Mouse (Mus musculus) thymus, postnatal 10 days (tissue): ENCODE measurements around the gene Sorbs2.
"Not testable (repeated sequence)": the region's sequence is repeated elsewhere in the genome, so short reads cannot be mapped to it uniquely, and the experiment has no call there.

Source experiments
- DNase-seq, 2 experiments: peaks; one replicate each; pipeline ENCODE4 v3.0.0; 2021; ENCODE audit warnings: low spot score in 2 of 2

Gene Sorbs2

DNA sequence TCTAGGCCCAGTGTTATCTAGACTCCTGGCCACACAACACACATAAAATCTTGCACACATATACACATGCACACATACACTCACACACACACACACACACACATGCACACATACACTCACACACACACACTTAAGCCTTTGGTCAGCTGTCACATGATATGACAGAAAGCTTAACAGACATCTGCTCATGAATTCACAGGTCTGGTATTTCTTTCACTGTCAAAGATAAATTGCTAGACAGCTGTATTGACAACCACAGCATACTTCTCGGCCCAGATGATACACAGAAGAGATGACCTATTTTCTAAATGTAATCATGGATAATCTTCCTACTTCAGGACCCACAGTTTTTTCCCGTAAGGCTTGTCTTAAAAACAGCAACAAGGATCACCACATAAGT, 326.3 kb downstream of the Sorbs2 start:
- DNase-seq: no peak

DNA sequence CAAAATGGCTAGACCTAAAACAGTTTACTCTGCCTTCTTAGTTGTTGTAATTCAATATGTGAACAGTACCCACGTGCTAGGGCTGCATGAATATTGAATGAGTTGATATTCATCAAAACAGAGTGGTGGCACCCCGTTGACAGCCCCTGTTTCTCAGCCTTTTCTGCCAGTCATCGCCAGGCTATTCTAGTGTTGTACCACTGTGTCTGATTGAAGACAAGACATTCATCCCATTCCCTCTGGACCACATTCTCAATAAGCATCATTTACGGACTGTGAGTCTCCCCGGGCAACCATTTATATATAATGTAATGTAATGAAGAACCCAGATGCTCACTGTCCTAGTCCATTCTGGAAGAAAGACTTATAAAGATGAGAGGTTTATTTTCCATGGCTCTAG, 335.7 kb downstream of the Sorbs2 start:
- no peak for DNase-seq

DNA sequence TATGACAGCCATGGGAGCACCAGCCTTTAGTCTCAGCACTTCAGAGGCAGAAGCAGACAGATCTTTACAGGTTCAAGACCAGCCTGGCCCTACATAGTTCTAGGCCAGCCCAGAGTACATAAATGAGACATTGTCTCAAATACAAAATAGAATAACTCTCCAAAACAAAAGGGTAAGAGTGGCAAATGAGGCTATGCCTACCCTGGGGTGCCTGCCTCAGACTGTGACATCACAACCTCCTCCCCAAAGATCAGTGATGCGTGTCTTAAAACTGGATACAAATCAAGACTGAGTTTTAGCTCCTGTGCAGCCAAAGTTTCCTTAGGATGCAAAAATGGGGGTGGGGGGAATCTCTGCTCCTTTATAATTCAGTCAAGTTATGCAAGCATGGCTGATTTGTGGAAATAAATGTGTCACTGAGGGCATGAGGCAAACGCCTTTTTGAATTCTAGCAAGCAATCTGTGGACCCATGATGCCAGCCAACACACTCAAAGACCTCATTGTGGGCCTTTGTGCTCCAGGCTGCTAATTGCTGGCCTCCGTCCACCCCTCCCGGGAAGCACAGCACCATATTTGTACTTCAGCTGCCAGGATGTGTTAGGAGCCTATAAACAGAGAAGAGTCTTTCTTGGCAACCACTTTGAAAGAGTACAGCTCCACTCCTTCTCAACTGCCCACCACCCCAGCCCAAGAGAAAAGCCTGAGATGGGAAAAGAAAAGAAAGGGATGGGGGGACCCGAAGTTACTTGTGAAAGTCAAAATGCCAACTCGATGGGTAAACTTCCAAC, 336.7 kb downstream of the Sorbs2 start:
- DNase-seq: no peak

DNA sequence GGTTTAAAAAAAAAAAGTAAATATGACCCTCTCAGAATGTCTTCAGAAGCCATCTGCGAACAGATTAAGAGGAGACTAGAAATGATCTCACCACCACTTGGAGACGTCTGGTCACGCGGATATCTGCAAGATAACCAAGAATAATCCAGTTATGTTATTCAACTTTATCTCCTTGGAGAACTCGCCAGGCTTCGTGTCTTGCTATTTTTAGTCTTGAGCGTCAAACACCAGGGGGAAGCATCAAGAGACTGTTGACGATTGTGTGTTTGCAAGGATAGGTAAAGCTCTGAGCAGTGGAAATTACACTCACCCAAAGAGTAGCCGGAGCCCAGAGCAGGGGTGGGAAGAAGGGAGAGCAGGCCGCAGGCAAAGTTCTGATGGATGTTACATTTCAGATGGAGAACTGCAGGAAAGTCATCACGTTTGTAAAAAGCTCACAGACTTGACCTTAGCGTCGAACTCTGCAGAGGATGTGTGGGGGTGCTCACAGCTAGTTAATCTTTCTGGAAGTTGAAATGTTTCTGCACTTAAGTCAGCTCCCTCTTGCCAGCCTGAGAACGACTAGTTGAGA, 337.4 kb downstream of the Sorbs2 start:
- DNase-seq: no peak

DNA sequence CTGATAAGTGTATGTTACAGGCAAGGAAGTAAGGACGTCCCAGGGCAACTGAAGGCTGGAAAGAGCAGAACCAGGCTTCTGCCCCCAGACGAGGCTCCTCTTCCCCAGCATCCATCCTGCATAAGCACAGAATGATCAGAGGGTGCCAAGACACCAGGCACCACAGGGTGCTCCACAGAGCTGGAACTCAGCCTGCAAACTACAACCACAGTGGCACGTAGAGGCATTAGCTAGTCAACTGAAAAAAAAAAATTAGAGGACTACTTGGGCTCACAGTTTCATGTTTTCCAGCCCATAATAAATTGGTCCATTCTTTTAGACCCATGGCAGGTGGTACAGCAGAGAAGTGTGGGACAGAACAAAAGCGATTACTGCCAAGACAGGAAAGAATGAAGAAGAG, 338.3 kb downstream of the Sorbs2 start:
- no peak for DNase-seq

DNA sequence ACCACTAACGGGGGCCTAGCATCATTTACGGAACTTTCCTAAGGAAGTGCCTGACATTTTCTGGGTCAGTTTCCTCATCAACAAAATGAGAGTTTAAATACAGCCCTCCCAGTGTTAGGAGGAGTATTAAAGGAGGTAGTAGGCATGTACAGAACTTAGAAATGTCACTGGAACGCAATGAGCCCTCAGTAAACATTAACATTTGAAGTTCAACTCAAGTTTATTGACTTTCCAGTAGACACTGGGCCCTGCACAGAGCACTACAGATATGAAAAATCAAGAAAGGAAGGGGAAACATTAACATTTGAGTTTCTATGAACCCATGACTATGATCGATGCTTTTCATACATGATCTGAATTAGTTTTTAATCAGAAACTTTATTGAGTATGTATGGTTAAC, 347.5 kb downstream of the Sorbs2 start:
- no peak for DNase-seq

DNA sequence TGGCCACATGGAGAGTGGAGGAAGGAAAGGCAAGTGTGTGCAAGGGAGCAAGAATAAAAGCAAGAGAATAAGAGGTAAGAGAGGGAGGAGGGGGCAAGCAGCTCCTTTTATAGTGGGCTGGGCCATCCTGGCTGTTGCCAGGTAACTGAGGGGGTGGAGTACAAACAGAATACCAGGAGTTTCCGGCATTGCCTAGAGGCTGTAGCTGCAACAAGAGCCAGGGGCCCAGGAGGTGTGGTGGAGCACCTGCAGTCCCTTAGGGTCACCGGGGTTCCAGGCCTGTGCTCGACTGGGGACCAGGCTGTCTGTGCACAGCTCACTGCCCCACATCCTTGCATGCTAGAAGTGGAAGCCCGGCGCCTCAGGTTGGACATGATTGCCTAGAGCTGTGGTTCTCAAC, 350.1 kb downstream of the Sorbs2 start:
- no peak for DNase-seq

DNA sequence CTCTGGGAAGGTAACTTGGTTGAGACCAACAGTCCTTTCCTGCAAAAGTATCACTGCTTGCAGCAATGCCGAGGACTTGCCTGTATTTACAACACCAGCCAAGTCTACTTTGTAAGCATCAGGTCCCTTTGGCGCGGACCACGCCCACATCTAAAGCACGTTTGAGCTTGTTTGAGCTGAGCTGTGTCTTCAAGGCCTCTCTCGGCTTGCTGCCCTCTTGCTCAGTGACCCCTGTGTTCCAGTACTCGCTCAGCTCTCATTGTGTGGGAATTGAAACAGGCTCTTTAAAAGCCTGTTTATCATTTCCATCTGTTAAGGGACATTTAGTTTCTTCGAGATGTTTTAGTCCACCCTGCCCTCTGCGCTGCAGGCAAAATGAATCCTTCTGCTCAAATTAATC, 350.8 kb downstream of the Sorbs2 start:
- DNase-seq: no peak

DNA sequence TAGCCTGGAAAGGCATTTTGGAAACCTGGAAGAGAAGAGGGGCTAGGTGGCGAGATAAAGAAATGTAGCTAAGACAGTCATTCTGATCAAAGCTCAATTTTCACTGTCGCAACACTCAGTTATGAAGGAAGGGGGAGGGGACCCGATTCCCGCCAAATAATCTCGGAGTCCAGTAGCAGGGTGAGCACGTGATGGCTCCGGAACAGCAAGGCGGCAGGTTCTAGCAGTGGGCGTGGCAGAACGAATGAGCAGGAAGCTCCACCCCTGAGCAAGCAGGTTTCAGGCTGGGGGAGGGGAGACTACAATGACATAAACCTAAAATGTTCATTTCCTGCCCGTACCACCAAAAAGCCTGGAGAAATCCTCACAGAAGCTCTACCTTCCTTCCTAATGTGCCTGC, 364.0 kb downstream of the Sorbs2 start:
- DNase-seq: not testable (repeated sequence)

DNA sequence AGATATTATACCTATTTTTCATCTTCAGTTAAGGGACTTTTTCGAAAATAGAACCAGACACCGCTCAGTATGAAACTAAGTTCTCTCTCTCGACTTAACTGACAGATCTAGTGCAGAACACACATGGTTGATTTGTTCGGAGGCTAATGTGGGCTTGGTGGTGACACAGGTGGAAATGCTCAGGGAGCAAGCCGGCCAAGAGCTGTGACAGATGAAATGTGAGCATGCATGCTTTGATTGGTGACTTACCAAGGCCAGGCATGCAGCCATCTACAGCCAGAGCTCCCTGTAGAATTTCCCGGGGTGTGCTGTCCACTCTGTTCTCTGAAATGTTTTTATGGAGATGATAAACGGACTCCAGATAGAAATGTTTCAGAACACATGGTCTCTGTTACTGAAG, 364.5 kb downstream of the Sorbs2 start:
- DNase-seq: no peak

DNA sequence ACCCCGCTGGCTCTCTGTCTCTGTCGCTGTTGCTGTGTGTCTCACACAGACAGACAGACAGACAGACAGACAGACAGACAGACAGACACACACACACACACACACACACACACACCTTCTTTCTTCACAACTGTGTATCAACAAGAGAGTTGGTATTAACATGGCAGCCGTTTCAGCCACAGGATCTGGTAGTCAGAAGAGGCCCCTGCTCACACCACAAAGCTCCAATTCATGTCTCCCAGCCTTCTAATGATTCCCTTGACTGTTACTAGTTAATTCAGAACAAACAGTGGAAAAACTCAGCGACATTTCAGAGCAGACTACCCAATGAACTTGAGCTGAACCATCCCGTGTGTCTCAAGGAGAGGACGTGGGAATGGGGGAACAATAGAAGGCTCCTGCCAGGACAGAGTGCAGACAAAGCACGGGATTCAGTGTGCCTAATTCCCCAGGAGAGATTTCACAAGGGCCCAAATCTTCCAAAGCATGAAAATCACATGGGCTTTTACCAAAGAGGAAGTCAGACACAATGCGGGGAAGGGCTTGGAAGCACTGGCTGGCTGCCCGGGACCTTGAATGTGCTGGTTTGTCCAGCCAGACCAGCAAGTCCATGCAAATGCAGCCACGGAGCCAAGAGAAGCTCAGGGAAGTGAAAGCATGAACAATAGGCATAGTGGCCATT, 367.5 kb downstream of the Sorbs2 start:
- no peak for DNase-seq

DNA sequence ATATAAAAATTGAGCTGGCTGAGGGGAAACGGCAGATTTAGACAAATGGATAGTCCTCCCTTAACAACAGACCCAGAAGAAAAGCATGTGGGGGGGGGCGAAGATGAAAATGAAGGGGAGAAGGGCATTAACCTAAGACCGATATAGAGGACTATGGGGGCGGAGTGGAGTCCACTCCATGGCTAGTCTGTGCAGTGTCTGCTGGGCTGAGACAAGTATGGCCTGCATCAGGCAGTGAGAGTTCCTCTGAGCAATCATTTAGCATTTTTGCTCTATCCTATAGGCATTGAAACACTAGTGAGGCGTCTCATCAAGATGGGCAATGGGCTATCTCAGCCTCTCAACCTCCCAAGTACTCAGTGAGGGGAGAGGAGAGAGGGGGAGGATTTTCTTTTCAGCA, 368.8 kb downstream of the Sorbs2 start:
- no peak for DNase-seq
